Mouse (Mus musculus) cerebellum, adult 11-12 months (tissue): ENCODE data around the gene Gm13088.
"Not testable (repeated sequence)": the region's sequence is repeated elsewhere in the genome, so short reads cannot be mapped to it uniquely, and the experiment has no call there.

Experiments
- DNase-seq: peaks from one replicate; pipeline ENCODE4 v3.0.0; 2022

Gm13088 gene

GRCm38 (mm10) chr4:143657146-143657545 lies at the start of gene Gm13088:
Gene Gm13088 (minus strand): TSS chr4:143657246.
- not testable (repeated sequence) for DNase-seq

GRCm38 (mm10) chr4:143702611-143703010 lies 45.6 kb upstream of the Gm13088 start, which contains the start of gene Gm13089:
Gene Gm13089 (minus strand): TSS chr4:143702711.
- DNase-seq, result no peak

- not testable (repeated sequence) for DNase-seq
These were observed 38.9 kb downstream of the Gm13088 start for GRCm38 (mm10) chr4:143618101-143618500.

- DNase-seq, result not testable (repeated sequence)
These were observed 42.3 kb downstream of the Gm13088 start, which contains the start of gene Gm13083 for GRCm38 (mm10) chr4:143614703-143615102. Gene Gm13083 (plus strand): TSS chr4:143615003.

- not testable (repeated sequence) for DNase-seq
These were observed 45.1 kb downstream of the Gm13088 start for GRCm38 (mm10) chr4:143611927-143612326.
